Mouse (Mus musculus) skeletal muscle tissue, postnatal 0 days (tissue): ENCODE measurements around the gene Gstm1. TPM values are rescaled to one million over a fixed set of nuclear protein-coding genes. Genes with fewer than 3 reads are reported as not detected.

ENCODE experiments used
- polyA plus RNA-seq: library from polyadenylated mRNA; unstranded; fragments of >200 nt; fragmentation: Nextera tagmentation; extraction: Ambion mirVana; gene quantifications from 2 replicates; pipeline ENCODE4 v1.2.1, GENCODE M21; 2015

Gene Gstm1
- polyA plus RNA-seq = 115 and 116 TPM in 2 replicates

GRCm38 (mm10) chr3:108017473-108018189, at the start of gene Gstm1:
Gene Gstm1 (minus strand): TSS chr3:108017973.

GRCm38 (mm10) chr3:108044394-108045140, 26.8 kb upstream of the Gstm1 start, which contains the start of gene Gstm4:
Gene Gstm4 (minus strand): TSS chr3:108044894.

GRCm38 (mm10) chr3:107986041-107986562, 31.7 kb downstream of the Gstm1 start, which contains the start of gene Gstm2:
Gene Gstm2 (minus strand): TSS chr3:107986453.

GRCm38 (mm10) chr3:107968724-107969395, 48.9 kb downstream of the Gstm1 start, which contains the start of gene Gstm3:
Gene Gstm3 (minus strand): TSS chr3:107969283.

Other genes starting within 250 kb of the Gstm1 start
- gene Eps8l3, start 140.7 kb downstream of the Gstm1 start, polyA plus RNA-seq = not detected in 2 replicates
- 106 and 112 TPM in 2 replicates for gene Gstm5, start 122.2 kb downstream of the Gstm1 start, polyA plus RNA-seq
- gene Gstm7, start 86.2 kb downstream of the Gstm1 start, polyA plus RNA-seq = 6.6 and 6.8 TPM in 2 replicates
- gene Gstm6, start 74.2 kb downstream of the Gstm1 start, polyA plus RNA-seq = 2.7 and 3.5 TPM in 2 replicates
- gene Gstm3, start 48.7 kb downstream of the Gstm1 start, polyA plus RNA-seq = not detected in 2 replicates
- gene Gstm2, start 31.5 kb downstream of the Gstm1 start, polyA plus RNA-seq = 47.5 and 65.3 TPM in 2 replicates
- gene Gstm4, start 26.9 kb upstream of the Gstm1 start, polyA plus RNA-seq = 10.6 and 12.4 TPM in 2 replicates
- 10.6 and 13.3 TPM in 2 replicates for gene Ampd2, start 68.7 kb upstream of the Gstm1 start, polyA plus RNA-seq
- 0.22 and 0.27 TPM in 2 replicates for gene Gnat2, start 74.8 kb upstream of the Gstm1 start, polyA plus RNA-seq
- 49.0 and 55.8 TPM in 2 replicates for gene Gnai3, start 128.2 kb upstream of the Gstm1 start, polyA plus RNA-seq
- gene Gpr61, start 136.9 kb upstream of the Gstm1 start, polyA plus RNA-seq = 0.11 and 0.12 TPM in 2 replicates
- gene Amigo1, start 168.4 kb upstream of the Gstm1 start, polyA plus RNA-seq = 16.6 and 16.9 TPM in 2 replicates
- 1.8 and 2.1 TPM in 2 replicates for gene Cyb561d1, start 183.2 kb upstream of the Gstm1 start, polyA plus RNA-seq
- gene Atxn7l2, start 193.0 kb upstream of the Gstm1 start, polyA plus RNA-seq = 5.7 and 6.8 TPM in 2 replicates
- 204 and 213 TPM in 2 replicates for gene Sypl2, start 208.7 kb upstream of the Gstm1 start, polyA plus RNA-seq
- gene Psma5, start 239.0 kb upstream of the Gstm1 start, polyA plus RNA-seq = 248 and 270 TPM in 2 replicates